Mouse (Mus musculus) intestine, embryonic 16.5 days (tissue): Measurements from ENCODE around the gene Tulp4. TPM values are rescaled to one million over a fixed set of nuclear protein-coding genes. Genes with fewer than 3 reads are reported as not detected.

Experiments
- ATAC-seq: fragments of 200-750 bp; cut with Nextera tagmentation; 2 replicates; pipeline ENCODE4 v1.8.0; 2017; ENCODE audit warnings: moderate TSS enrichment, moderate library complexity
- H3K27ac ChIP-seq: fragments of 300-500 bp; sonication (generic); 2 replicates; pipeline ENCODE4 v1.5.1; 2014; ENCODE audit warnings: mild to moderate bottlenecking, low read length
- H3K27me3 ChIP-seq: fragments of 300-500 bp; sonication (generic); replicated peaks from 2 replicates; pipeline ENCODE4 v1.6.1; 2014; ENCODE audit warnings: low read length, control low read depth, mixed read lengths; ENCODE audit not compliant: control insufficient read depth, insufficient read depth
- H3K36me3 ChIP-seq: fragments of 300-500 bp; sonication (generic); 2 replicates; pipeline ENCODE4 v1.6.1; 2014; ENCODE audit warnings: low read length, control low read depth; ENCODE audit not compliant: control insufficient read depth, insufficient read depth
- H3K4me1 ChIP-seq: fragments of 300-500 bp; sonication (generic); 2 replicates; pipeline ENCODE4 v1.6.1; 2014; ENCODE audit warnings: low read length, control low read depth, mixed read lengths; ENCODE audit not compliant: control insufficient read depth, insufficient read depth
- H3K4me2 ChIP-seq: fragments of 300-500 bp; sonication (generic); 2 replicates; pipeline ENCODE4 v1.6.1; 2014; ENCODE audit warnings: low read depth, low read length, control low read depth
- H3K4me3 ChIP-seq: fragments of 300-500 bp; sonication (generic); 2 replicates; pipeline ENCODE4 v1.5.1; 2014; ENCODE audit warnings: mild to moderate bottlenecking, low read length
- H3K9ac ChIP-seq: fragments of 300-500 bp; sonication (generic); 2 replicates; pipeline ENCODE4 v1.6.1; 2014; ENCODE audit warnings: low read depth, low read length
- H3K9me3 ChIP-seq: fragments of 300-500 bp; sonication (generic); 2 replicates; pipeline ENCODE4 v1.6.1; 2016; ENCODE audit warnings: low read length, control low read depth; ENCODE audit not compliant: control insufficient read depth
- WGBS: fragments of 180-500 bp; shearing (Covaris S2); extraction: QIAGEN DNeasy Blood & Tissue Kit; methylation state at CpG from one replicate; pipeline ENCODE4 v1.1.7; 2014; 5-methylcytosine and 5-hydroxymethylcytosine counted together
- polyA plus RNA-seq: library from polyadenylated mRNA; unstranded; fragments of >200 nt; fragmentation: Nextera tagmentation; extraction: Ambion mirVana; gene quantifications from 2 replicates; pipeline ENCODE4 v1.2.1, GENCODE M21; 2015

Gene Tulp4
- polyA plus RNA-seq, 1 experiment from 2014 or later, result 79.1 TPM

DNA sequence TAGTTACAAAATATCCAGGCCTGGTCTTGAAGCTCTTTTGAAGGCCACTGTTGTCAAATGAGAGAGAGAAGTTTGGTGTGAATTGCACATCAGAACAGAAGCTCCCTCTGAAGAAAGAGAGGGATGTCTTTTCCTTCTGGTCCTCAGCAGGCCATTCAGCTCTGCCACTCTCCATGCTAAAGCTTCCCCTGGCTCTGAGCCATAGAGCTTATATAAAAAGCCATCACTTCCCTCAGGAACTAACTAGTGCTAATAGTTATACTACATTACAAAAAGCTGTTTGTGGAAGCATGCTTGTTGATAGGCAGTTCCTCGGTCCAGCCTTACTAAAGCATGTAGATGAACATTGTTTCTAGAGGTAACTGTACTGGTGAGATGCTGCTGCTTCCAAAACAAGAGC, 89.2 kb downstream of the Tulp4 start:
- Histone ChIP-seq H3K4me3 (no peak overlapping the region), H3K36me3 (peaks cover 8% of the 10 kb centered on the region; the same call in 1 of the 2 replicates), H3K27ac (no peak overlapping the region), H3K27me3 (no peaks in the 10 kb centered on the region), H3K4me2 (no peak overlapping the region), H3K4me1 (no peaks in the 10 kb centered on the region), H3K9ac (no peak overlapping the region), H3K9me3 (no peaks in the 10 kb centered on the region)
- no peak for ATAC-seq
- WGBS, result 85% methylated on average over 1 of the region's 1 CpGs

DNA sequence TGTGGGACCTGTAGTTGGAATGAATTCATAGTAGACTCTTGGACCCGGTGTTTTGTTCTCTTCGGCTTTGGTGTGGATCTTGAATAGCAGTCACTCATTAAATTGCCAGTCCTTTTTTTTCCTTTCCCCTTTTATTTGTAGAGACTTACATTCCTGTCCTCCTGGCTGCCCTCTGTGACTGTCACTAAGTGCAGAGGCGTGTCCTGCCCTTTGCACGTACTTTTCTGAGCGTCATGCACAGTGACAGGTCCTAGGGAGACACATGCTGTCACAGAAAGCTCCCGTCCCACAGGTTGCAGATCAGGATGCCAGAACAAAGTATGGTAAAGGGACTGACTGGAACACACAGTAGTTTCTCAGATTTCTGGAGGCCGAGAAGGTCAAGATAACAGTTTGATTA, 91.3 kb downstream of the Tulp4 start:
- Histone ChIP-seq H3K9me3 (no peaks in the 10 kb centered on the region), H3K4me1 (no peaks in the 10 kb centered on the region), H3K27me3 (no peaks in the 10 kb centered on the region), H3K36me3 (peaks cover 9% of the 10 kb centered on the region), H3K4me2 (no peak overlapping the region), H3K27ac (no peak overlapping the region), H3K9ac (no peak overlapping the region), H3K4me3 (no peak overlapping the region)
- peak; percentile 84 for ATAC-seq
- WGBS, result 67% methylated on average over 7 of the region's 7 CpGs

- H3K4me3 ChIP-seq, result no peak overlapping the region
- no peak overlapping the region for H3K9ac ChIP-seq
- H3K27ac ChIP-seq, result no peak overlapping the region
- no peaks in the 10 kb centered on the region for H3K9me3 ChIP-seq
- H3K36me3 ChIP-seq, result peaks cover 9% of the 10 kb centered on the region
- no peak overlapping the region for H3K4me2 ChIP-seq
- 87% methylated on average over 6 of the region's 6 CpGs for WGBS
- no peak for ATAC-seq
- no peaks in the 10 kb centered on the region for H3K27me3 ChIP-seq
- H3K4me1 ChIP-seq, result no peaks in the 10 kb centered on the region
Measured at GRCm38 (mm10) chr17:6198670-6199069, 92.4 kb downstream of the Tulp4 start.

DNA sequence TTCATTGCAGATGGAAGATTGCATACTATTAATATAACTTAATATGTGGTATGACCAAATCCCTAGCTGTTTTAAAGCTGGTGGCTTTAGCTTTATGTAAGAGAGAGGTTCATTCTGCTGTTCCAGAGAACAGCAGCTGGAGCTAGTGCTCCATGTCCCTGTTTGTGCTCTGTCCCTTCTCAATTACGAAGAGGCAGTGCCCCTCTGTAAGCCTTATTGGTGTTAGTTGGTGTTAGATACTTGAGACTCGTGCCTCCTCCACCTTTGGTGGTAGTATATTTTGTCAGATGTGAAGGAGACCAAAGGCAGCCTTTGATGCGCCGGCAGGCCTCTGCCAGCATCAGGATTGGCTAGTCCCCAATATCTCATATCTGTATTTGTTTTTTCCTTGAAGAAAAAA, 92.9 kb downstream of the Tulp4 start:
- no peak overlapping the region for H3K27ac ChIP-seq
- H3K4me2 ChIP-seq, result no peak overlapping the region
- no peaks in the 10 kb centered on the region for H3K4me1 ChIP-seq
- ATAC-seq, result no peak
- H3K9me3 ChIP-seq, result no peaks in the 10 kb centered on the region
- peaks cover 9% of the 10 kb centered on the region for H3K36me3 ChIP-seq
- H3K27me3 ChIP-seq, result no peaks in the 10 kb centered on the region
- 64% methylated on average over 4 of the region's 4 CpGs for WGBS
- H3K4me3 ChIP-seq, result no peak overlapping the region
- no peak overlapping the region for H3K9ac ChIP-seq

GRCm38 (mm10) chr17:6201522-6202250, 95.4 kb downstream of the Tulp4 start:
- Histone ChIP-seq H3K4me3 (no peak overlapping the region), H3K27ac (no peak overlapping the region), H3K4me2 (no peak overlapping the region), H3K27me3 (no peaks in the 10 kb centered on the region), H3K9me3 (no peaks in the 10 kb centered on the region), H3K9ac (no peak overlapping the region), H3K4me1 (no peaks in the 10 kb centered on the region), H3K36me3 (peaks cover 9% of the 10 kb centered on the region)
- ATAC-seq, result no peak
- WGBS, result 92% methylated on average over 14 of the region's 14 CpGs

GRCm38 (mm10) chr17:6202389-6203110, 96.3 kb downstream of the Tulp4 start:
- no peaks in the 10 kb centered on the region for H3K4me1 ChIP-seq
- H3K4me2 ChIP-seq, result no peak overlapping the region
- no peak for ATAC-seq
- 82% methylated on average over 14 of the region's 14 CpGs for WGBS
- no peaks in the 10 kb centered on the region for H3K9me3 ChIP-seq
- no peaks in the 10 kb centered on the region for H3K27me3 ChIP-seq
- H3K4me3 ChIP-seq, result no peak overlapping the region
- no peak overlapping the region for H3K27ac ChIP-seq
- H3K36me3 ChIP-seq, result peaks cover 9% of the 10 kb centered on the region
- no peak overlapping the region for H3K9ac ChIP-seq

DNA sequence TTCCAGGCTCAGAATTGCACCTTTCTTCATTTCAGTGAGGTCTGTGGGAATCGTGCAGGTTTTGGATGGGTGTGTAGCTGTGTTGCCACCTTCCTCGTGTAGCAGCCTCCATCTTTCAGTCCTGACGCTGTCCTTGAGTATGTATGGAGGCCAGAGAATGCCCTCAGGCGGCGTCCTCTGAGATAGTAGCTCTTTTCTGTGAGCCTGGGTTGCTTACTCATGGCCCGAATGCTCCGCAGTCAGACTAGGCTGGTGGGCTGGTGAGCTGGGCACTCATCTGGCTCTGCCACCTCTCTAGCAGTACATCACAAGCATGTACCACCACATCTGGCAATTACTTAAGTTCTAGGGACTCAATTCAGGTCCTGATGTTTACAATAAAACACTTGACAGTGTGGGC, 96.9 kb downstream of the Tulp4 start:
- Histone ChIP-seq H3K27me3 (no peaks in the 10 kb centered on the region), H3K9ac (no peak overlapping the region), H3K4me3 (no peak overlapping the region), H3K9me3 (no peaks in the 10 kb centered on the region), H3K4me1 (no peaks in the 10 kb centered on the region), H3K27ac (no peak overlapping the region), H3K4me2 (no peak overlapping the region), H3K36me3 (peaks cover 9% of the 10 kb centered on the region)
- 86% methylated on average over 7 of the region's 7 CpGs for whole genome bisulfite sequencing
- no peak for ATAC-seq

GRCm38 (mm10) chr17:6203795-6204194, 97.6 kb downstream of the Tulp4 start:
- Histone ChIP-seq H3K4me3 (no peak overlapping the region), H3K36me3 (peaks cover 9% of the 10 kb centered on the region), H3K4me1 (no peaks in the 10 kb centered on the region), H3K9me3 (no peaks in the 10 kb centered on the region), H3K9ac (no peak overlapping the region), H3K27ac (no peak overlapping the region), H3K4me2 (no peak overlapping the region), H3K27me3 (no peaks in the 10 kb centered on the region)
- ATAC-seq, result no peak
- WGBS, result 39% methylated on average over 4 of the region's 4 CpGs

DNA sequence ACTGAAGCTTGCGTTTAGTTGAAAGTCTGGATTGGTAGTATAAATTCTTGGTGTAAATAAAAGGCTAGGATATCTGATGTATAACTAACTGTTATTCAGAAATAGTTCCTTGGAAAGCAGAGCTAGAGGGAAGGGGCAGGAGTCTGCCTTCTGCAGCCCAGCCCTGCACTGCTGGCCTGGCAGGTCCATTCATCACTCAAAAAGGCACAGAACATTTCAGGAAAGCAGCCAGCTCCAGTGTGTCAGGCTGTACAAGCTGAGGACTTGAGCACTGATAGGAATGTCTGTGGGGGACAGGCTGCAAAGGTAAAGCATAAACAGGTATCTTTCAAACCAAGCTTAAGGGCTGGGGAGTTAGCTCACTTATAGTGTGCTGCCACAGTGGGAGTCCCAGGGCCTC, 105.5 kb downstream of the Tulp4 start:
- Histone ChIP-seq H3K27ac (no peak overlapping the region), H3K4me1 (no peaks in the 10 kb centered on the region), H3K36me3 (no peaks in the 10 kb centered on the region), H3K4me3 (no peak overlapping the region), H3K9me3 (no peaks in the 10 kb centered on the region), H3K9ac (no peak overlapping the region), H3K27me3 (no peaks in the 10 kb centered on the region), H3K4me2 (no peak overlapping the region)
- no peak for ATAC-seq
- WGBS, result 88% methylated on average over 1 of the region's 1 CpGs
